Mouse (Mus musculus) frontal cortex, adult 2 months (tissue): ENCODE measurements at regions not wholly inside any gene's neighbourhood (a gene's known extent, or its start where the extent isn't known, plus 50 kb on each side); places are given as distances from the start of the nearest gene placed in this dataset.

Experiments used
- DNase-seq, 2 experiments: peaks; one replicate each; pipeline ENCODE4 v3.0.0; 2022; ENCODE audit warnings: low spot score in 1 of 2; ENCODE audit errors: extremely low spot score in 1 of 2

DNA sequence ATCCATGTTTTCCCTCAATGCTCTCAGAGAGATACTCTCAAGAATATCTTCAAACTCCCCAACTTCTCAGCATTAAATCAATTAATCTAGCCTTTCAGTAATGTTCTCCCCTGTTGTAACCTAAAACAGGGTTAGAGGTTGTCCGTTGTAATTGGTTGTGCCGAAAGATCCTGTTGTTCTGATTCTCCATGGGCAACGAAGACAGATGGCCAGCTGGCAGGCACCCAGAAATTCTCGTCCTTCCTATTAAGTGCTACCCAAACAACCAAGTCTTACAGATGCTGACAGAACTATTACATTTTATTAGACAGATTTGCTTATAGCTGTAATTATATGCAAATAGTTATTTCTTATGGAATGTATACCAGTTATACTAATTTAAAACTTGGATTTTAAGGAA is 225.9 kb upstream of the Tacr3 start:
- no peak for DNase-seq

DNA sequence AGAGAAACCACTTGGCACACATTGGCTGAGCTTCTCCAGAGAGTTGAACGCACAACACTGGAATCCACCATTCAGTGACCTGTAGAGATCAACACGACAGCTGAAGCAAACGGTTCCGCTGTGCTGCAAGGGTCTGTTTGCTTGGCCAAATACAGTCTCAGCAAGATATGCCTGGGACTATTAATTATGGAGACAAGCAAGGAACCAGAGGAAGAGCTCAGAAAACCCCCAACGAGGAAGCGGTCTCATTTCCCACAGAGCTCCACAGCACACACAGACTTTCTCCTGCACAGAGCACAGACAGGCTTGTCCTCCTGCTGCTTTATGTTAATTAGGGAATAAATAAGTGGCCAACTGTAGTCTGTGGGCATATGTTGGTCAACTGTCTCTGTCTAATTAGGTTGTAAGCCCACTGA is 223.4 kb upstream of the Tacr3 start:
- DNase-seq = no peak

GRCm38 (mm10) chr3:134610244-134610643 is 218.6 kb upstream of the Tacr3 start:
- peak in 1 of 2 experiments; percentile 21 for DNase-seq

- peak in 1 of 2 experiments; percentile 4 for DNase-seq
These were observed 217.1 kb upstream of the Tacr3 start for GRCm38 (mm10) chr3:134611516-134612297.

GRCm38 (mm10) chr3:134612298-134612616 is 216.6 kb upstream of the Tacr3 start:
- no peak for DNase-seq

GRCm38 (mm10) chr3:134629166-134630134 is 199.4 kb upstream of the Tacr3 start:
- peak in 1 of 2 experiments; percentile 66 for DNase-seq

DNA sequence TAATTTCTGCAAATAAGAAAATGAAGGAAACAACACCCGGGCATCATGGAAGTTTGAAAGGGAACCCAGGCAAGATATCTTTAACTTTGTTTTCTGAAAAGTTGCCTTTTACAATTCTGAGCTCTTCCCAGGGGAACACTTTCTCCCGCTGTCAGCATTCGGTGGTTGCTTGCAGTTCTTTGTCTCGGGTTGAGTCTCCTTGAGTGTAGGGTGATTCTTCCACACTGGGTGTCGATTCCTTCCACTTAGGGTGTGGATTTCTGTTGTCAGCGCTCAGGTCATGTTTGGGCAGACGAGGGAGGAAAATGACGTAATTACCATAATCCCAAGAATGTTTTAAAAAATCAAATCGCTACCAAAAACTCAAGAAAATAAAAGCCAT is 198.7 kb upstream of the Tacr3 start:
- no peak for DNase-seq

GRCm38 (mm10) chr3:134648727-134649445 is 179.9 kb upstream of the Tacr3 start:
- DNase-seq = peak in 1 of 2 experiments; percentile 60

GRCm38 (mm10) chr3:134654051-134654450 is 174.8 kb upstream of the Tacr3 start:
- peak in 1 of 2 experiments; percentile 62 for DNase-seq

DNA sequence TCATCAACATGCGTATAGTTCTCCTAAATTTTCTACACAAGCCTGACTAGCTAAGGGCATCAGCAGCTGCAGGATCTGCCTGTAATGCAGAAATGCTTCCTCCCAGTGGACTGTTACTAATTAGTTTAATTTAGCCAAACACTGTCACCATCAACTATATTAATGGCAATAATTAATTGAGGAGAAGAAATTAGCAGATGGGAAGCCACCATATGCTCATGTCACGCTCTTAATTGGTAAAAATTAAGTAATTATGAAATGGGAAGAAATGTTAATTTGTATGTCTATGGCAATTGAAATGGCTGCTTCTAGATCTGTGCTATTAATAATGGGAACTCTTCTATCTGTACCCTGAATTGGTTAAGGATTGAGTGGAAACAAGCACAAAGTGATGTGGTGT is 133.9 kb upstream of the Tacr3 start:
- DNase-seq = no peak

DNA sequence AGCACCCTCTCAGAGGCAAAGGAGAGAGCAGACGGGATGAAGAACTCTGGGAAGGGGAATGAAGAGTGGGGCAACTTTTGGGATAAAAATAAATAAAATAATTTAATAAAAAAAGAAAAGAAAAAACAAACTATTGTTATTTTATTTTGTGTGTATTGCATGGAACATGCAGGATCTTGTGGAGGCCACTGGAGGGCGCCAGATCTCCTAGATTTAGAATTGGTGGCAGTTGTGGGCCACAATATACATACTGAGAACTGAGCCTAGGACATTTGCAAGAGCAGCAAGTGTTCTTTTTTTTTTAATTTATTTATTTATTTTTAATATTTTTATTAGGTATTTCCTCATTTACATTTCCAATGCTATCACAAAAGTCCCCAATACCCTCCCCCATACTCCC is 110.2 kb upstream of the Tacr3 start:
- DNase-seq = no peak

GRCm38 (mm10) chr3:134735684-134736083 is 93.1 kb upstream of the Tacr3 start:
- DNase-seq = no peak

DNA sequence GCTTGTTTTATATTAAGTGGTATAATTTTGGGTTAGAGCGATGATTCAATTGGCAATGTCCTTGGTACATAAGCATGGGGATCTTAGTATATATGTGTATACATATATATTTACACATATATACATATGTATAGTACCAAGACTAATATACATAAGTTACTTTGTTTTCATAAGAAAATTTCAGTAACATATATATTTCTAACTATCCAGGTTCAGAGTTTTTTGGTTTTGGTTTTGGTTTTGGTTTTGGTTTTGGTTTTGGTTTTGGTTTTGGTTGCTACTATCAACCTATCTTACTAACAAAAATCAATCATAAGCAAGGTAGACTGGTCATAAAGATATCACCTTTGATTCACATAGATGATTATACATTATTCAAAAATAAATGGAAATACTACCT is 67.7 kb upstream of the Tacr3 start:
- DNase-seq = no peak

DNA sequence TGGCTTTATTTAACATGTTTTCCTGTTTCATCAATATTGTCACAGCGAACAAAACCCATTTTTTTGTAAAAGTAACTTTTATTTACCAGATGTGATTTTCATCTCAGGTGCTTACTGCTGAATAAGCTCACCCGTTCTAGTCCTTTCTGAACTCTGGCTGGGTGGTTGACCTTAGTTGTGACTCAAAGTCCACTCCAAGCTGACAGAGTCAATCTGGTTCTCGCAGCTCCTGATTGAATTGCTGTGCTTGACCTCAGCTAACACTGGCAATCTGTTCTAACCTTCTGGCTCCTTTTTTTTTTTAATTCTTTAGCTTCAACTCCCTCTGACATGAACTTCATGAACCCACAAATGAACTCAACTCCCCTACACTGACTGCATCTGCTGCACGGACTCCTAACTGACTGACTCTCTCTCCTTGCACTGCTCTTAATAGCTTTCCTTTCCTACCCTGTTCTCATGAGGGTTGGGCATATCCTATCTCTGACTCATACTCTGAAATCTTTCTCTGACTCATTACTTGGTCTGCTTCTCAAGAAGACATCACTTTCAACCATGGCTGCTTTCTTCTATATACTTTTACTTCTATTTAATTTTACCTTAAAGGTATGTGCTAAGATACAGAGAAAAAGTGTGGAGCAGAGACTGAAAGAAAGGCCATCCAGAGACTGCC is 65.4 kb upstream of the Tacr3 start:
- DNase-seq = no peak
